Mouse (Mus musculus): ENCODE data around the gene P3h3. TPM values are rescaled to one million over a fixed set of nuclear protein-coding genes. Genes with fewer than 3 reads are reported as not detected.

Gene P3h3
- total and polyA plus RNA-seq, 2 experiments: 2.1 to 3.0 TPM

- Histone ChIP-seq H3K27ac (replicated peaks; ENCODE audit: insufficient read depth, low read depth, low read length) (no peak overlapping the region), H3K4me1 (ENCODE audit: control insufficient read depth, insufficient read depth, low read length) (peaks cover 3% of the 10 kb centered on the region), H3K9ac (ENCODE audit: low read depth, low read length) (no peak overlapping the region), H3K4me3 (ENCODE audit: insufficient read depth, low read depth, low read length) (no peak overlapping the region), H3K79me2 (ENCODE audit: control insufficient read depth, insufficient read depth, low read length) (no peaks in the 10 kb centered on the region), H3K36me3 (ENCODE audit: control insufficient read depth, insufficient read depth, low read length) (no peaks in the 10 kb centered on the region), H3K27me3 (ENCODE audit: control insufficient read depth, insufficient read depth, low read length) (no peaks in the 10 kb centered on the region)
- TF ChIP-seq CTCF (IDR thresholded peaks at IDR 0.05; ENCODE audit: low read depth, low read length): no peak
- no peak for TF ChIP-seq POLR2A (IDR thresholded peaks at IDR 0.05; ENCODE audit: extremely low read depth, insufficient read depth, low read length)
- WGBS: 91% methylated on average over 6 of the region's 6 CpGs
- DNase-seq (ENCODE audit: extremely low read depth, low read depth, low spot score): no peak
Measured at GRCm38 (mm10) chr6:124888555-124889125, 31.1 kb upstream of the P3h3 start.

- Histone ChIP-seq H3K4me3 (ENCODE audit: insufficient read depth, low read depth, low read length) (no peak within 1 kb of the TSS), H3K9ac (ENCODE audit: low read depth, low read length) (no peak within 1 kb of the TSS), H3K27ac (replicated peaks; ENCODE audit: insufficient read depth, low read depth, low read length) (no peak within 1 kb of the TSS), H3K4me1 (ENCODE audit: control insufficient read depth, insufficient read depth, low read length) (peaks cover 7% of the 10 kb centered on the region), H3K36me3 (ENCODE audit: control insufficient read depth, insufficient read depth, low read length) (no peaks in the 10 kb centered on the region), H3K27me3 (ENCODE audit: control insufficient read depth, insufficient read depth, low read length) (no peaks in the 10 kb centered on the region), H3K79me2 (ENCODE audit: control insufficient read depth, insufficient read depth, low read length) (no peaks in the 10 kb centered on the region)
- WGBS: 89% methylated on average over 9 of the region's 9 CpGs
- TF ChIP-seq CTCF (IDR thresholded peaks at IDR 0.05; ENCODE audit: low read depth, low read length): no peak
- no peak for DNase-seq (ENCODE audit: extremely low read depth, low read depth, low spot score)
Measured at GRCm38 (mm10) chr6:124887986-124888385, 30.4 kb upstream of the P3h3 start, which contains the start of gene Cd4. Gene Cd4 (minus strand): TSS chr6:124888221.

- Histone ChIP-seq H3K79me2 (ENCODE audit: control insufficient read depth, insufficient read depth, low read length) (no peaks in the 10 kb centered on the region), H3K4me1 (ENCODE audit: control insufficient read depth, insufficient read depth, low read length) (peaks cover 9% of the 10 kb centered on the region), H3K27me3 (ENCODE audit: control insufficient read depth, insufficient read depth, low read length) (no peaks in the 10 kb centered on the region), H3K9ac (ENCODE audit: low read depth, low read length) (no peak overlapping the region), H3K4me3 (ENCODE audit: insufficient read depth, low read depth, low read length) (no peak overlapping the region), H3K36me3 (ENCODE audit: control insufficient read depth, insufficient read depth, low read length) (no peaks in the 10 kb centered on the region), H3K27ac (replicated peaks; ENCODE audit: insufficient read depth, low read depth, low read length) (no peak overlapping the region)
- 93% methylated on average over 8 of the region's 8 CpGs for WGBS
- TF ChIP-seq POLR2A (IDR thresholded peaks at IDR 0.05; ENCODE audit: extremely low read depth, insufficient read depth, low read length) (no peak), CTCF (IDR thresholded peaks at IDR 0.05; ENCODE audit: low read depth, low read length) (no peak)
- DNase-seq (ENCODE audit: extremely low read depth, low read depth, low spot score): no peak
Measured at GRCm38 (mm10) chr6:124885956-124886381, 28.4 kb upstream of the P3h3 start.

GRCm38 (mm10) chr6:124884714-124885500 lies 27.4 kb upstream of the P3h3 start:
- 78% methylated on average over 10 of the region's 10 CpGs for WGBS
- no peaks in the 10 kb centered on the region for H3K27me3 ChIP-seq (ENCODE audit: control insufficient read depth, insufficient read depth, low read length)
- TF ChIP-seq CTCF (IDR thresholded peaks at IDR 0.05; ENCODE audit: low read depth, low read length) (no peak), POLR2A (IDR thresholded peaks at IDR 0.05; ENCODE audit: extremely low read depth, insufficient read depth, low read length) (no peak)
- no peak overlapping the region for H3K9ac ChIP-seq (ENCODE audit: low read depth, low read length)
- no peaks in the 10 kb centered on the region for H3K36me3 ChIP-seq (ENCODE audit: control insufficient read depth, insufficient read depth, low read length)
- H3K4me3 ChIP-seq (ENCODE audit: insufficient read depth, low read depth, low read length): no peak overlapping the region
- no peak for DNase-seq (ENCODE audit: extremely low read depth, low read depth, low spot score)
- no peak overlapping the region for H3K27ac ChIP-seq (replicated peaks; ENCODE audit: insufficient read depth, low read depth, low read length)
- H3K4me1 ChIP-seq (ENCODE audit: control insufficient read depth, insufficient read depth, low read length): peaks cover 10% of the 10 kb centered on the region
- no peaks in the 10 kb centered on the region for H3K79me2 ChIP-seq (ENCODE audit: control insufficient read depth, insufficient read depth, low read length)

GRCm38 (mm10) chr6:124883351-124883750 lies 25.8 kb upstream of the P3h3 start:
- peak overlapping the region; percentile 79 for H3K27ac ChIP-seq (replicated peaks; ENCODE audit: insufficient read depth, low read depth, low read length)
- no peak overlapping the region for H3K4me3 ChIP-seq (ENCODE audit: insufficient read depth, low read depth, low read length)
- H3K27me3 ChIP-seq (ENCODE audit: control insufficient read depth, insufficient read depth, low read length): no peaks in the 10 kb centered on the region
- no peak for TF ChIP-seq POLR2A (IDR thresholded peaks at IDR 0.05; ENCODE audit: extremely low read depth, insufficient read depth, low read length)
- no peak for TF ChIP-seq CTCF (IDR thresholded peaks at IDR 0.05; ENCODE audit: low read depth, low read length)
- peak; percentile 95 for DNase-seq (ENCODE audit: extremely low read depth, low read depth, low spot score)
- H3K9ac ChIP-seq (ENCODE audit: low read depth, low read length): no peak overlapping the region
- peaks cover 10% of the 10 kb centered on the region for H3K4me1 ChIP-seq (ENCODE audit: control insufficient read depth, insufficient read depth, low read length)
- H3K79me2 ChIP-seq (ENCODE audit: control insufficient read depth, insufficient read depth, low read length): no peaks in the 10 kb centered on the region
- 40% methylated on average over 10 of the region's 10 CpGs for WGBS
- no peaks in the 10 kb centered on the region for H3K36me3 ChIP-seq (ENCODE audit: control insufficient read depth, insufficient read depth, low read length)

GRCm38 (mm10) chr6:124881821-124882220 lies 24.3 kb upstream of the P3h3 start:
- 48% methylated on average over 9 of the region's 9 CpGs for WGBS
- Histone ChIP-seq H3K79me2 (ENCODE audit: control insufficient read depth, insufficient read depth, low read length) (no peaks in the 10 kb centered on the region), H3K36me3 (ENCODE audit: control insufficient read depth, insufficient read depth, low read length) (no peaks in the 10 kb centered on the region), H3K4me1 (ENCODE audit: control insufficient read depth, insufficient read depth, low read length) (peaks cover 10% of the 10 kb centered on the region), H3K9ac (ENCODE audit: low read depth, low read length) (peak overlapping the region; percentile 40), H3K27me3 (ENCODE audit: control insufficient read depth, insufficient read depth, low read length) (no peaks in the 10 kb centered on the region), H3K27ac (replicated peaks; ENCODE audit: insufficient read depth, low read depth, low read length) (peak overlapping the region; percentile 83), H3K4me3 (ENCODE audit: insufficient read depth, low read depth, low read length) (peak overlapping the region; percentile 12; the same call in 1 of the 2 replicates)
- DNase-seq (ENCODE audit: extremely low read depth, low read depth, low spot score): peak; percentile 95
- TF ChIP-seq POLR2A (IDR thresholded peaks at IDR 0.05; ENCODE audit: extremely low read depth, insufficient read depth, low read length) (no peak), CTCF (IDR thresholded peaks at IDR 0.05; ENCODE audit: low read depth, low read length) (no peak)

Data from liver, adult 2 months (tissue).